Mouse (Mus musculus) CH12.LX (cell line): ENCODE results near the gene Slc44a5. TPM values are rescaled to one million over a fixed set of nuclear protein-coding genes. Genes with fewer than 3 reads are reported as not detected.

Experiments used
- DNase-seq: peaks from one replicate; pipeline ENCODE4 v3.0.0-alpha.2; 2013; ENCODE audit errors: extremely low read depth
- H3K27ac ChIP-seq: 2 replicates; pipeline ENCODE4 v1.5.1; 2012; ENCODE audit warnings: low read depth, mild to moderate bottlenecking, control low read depth, moderate library complexity; ENCODE audit not compliant: insufficient read depth
- H3K27me3 ChIP-seq: replicated peaks from 2 replicates; pipeline ENCODE3; 2012; ENCODE audit warnings: inconsistent platforms
- H3K36me3 ChIP-seq, 2 experiments: replicated peaks in 1 of 2; 2 replicates each; pipeline versions ENCODE3 to v1.6.1; 2012; ENCODE audit warnings: inconsistent platforms in 1 of 2, low read length in 1 of 2, mild to moderate bottlenecking in 1 of 2, mixed read lengths in 1 of 2, moderate library complexity in 1 of 2; ENCODE audit not compliant: control insufficient read depth in 1 of 2, insufficient read depth in 1 of 2
- H3K4me1 ChIP-seq, 2 experiments: 2 replicates each; pipeline ENCODE4 v1.6.1; 2012; ENCODE audit warnings: inconsistent platforms in 1 of 2, moderate library complexity in 1 of 2; ENCODE audit not compliant: insufficient read depth in 2 of 2, control insufficient read depth in 1 of 2
- H3K4me2 ChIP-seq: 2 replicates; pipeline ENCODE4 v1.6.1; 2012; ENCODE audit warnings: low read depth, mild to moderate bottlenecking, control low read depth; ENCODE audit not compliant: poor library complexity, insufficient read depth, severe bottlenecking
- H3K4me3 ChIP-seq, 3 experiments: fragments of 150-350 bp in 1 of 3; sonication (generic) in 1 of 3; replicated peaks in 1 of 3; 2 replicates each; pipeline versions ENCODE3 to v1.5.1; 2011 to 2012; ENCODE audit warnings: low read depth in 2 of 3, low read length in 2 of 3, mild to moderate bottlenecking in 2 of 3, moderate library complexity in 2 of 3, control low read depth in 1 of 3, improper control_type of control experiment in 1 of 3, inconsistent platforms in 1 of 3, mixed read lengths in 1 of 3; ENCODE audit not compliant: poor library complexity in 1 of 3
- H3K79me2 ChIP-seq: replicated peaks from 2 replicates; pipeline ENCODE4 v1.6.1; 2012; ENCODE audit warnings: mild to moderate bottlenecking, moderate library complexity; ENCODE audit not compliant: control insufficient read depth, poor library complexity, insufficient read depth, severe bottlenecking; ENCODE audit errors: extremely low read depth
- H3K9ac ChIP-seq: 2 replicates; pipeline ENCODE4 v1.6.1; 2012; ENCODE audit warnings: low read depth, mild to moderate bottlenecking, control low read depth, moderate library complexity; ENCODE audit not compliant: insufficient read depth
- H3K9me3 ChIP-seq: replicated peaks from 2 replicates; pipeline ENCODE3; 2012; ENCODE audit warnings: low read length, inconsistent platforms, mixed read lengths
- BHLHE40 ChIP-seq: IDR thresholded peaks from 2 replicates; pipeline ENCODE4 v1.6.1; 2011; ENCODE audit warnings: mild to moderate bottlenecking, low read depth, low read length, improper control_type of control experiment
- CHD1 ChIP-seq: IDR thresholded peaks from 2 replicates; pipeline ENCODE4 v1.6.1; 2012; ENCODE audit warnings: low read depth, low read length, improper control_type of control experiment, inconsistent platforms
- CHD2 ChIP-seq: IDR thresholded peaks from 2 replicates; pipeline ENCODE4 v1.6.1; 2011; ENCODE audit warnings: low read length, improper control_type of control experiment
- ELF1 ChIP-seq: IDR thresholded peaks from 2 replicates; pipeline ENCODE4 v1.6.1; 2014; ENCODE audit warnings: low read depth, mild to moderate bottlenecking, inconsistent platforms, low read length, improper control_type of control experiment
- EP300 ChIP-seq: IDR thresholded peaks from 2 replicates; pipeline ENCODE4 v1.6.1; 2011; ENCODE audit warnings: low read length, improper control_type of control experiment
- ETS1 ChIP-seq: conservative IDR thresholded peaks from 2 replicates; pipeline ENCODE4 v1.6.1; 2012; ENCODE audit warnings: low read depth, mild to moderate bottlenecking, inconsistent platforms, low read length, improper control_type of control experiment, moderate library complexity
- IRF4 ChIP-seq: IDR thresholded peaks from 2 replicates; pipeline ENCODE4 v1.6.1; 2014; ENCODE audit warnings: low read depth, mild to moderate bottlenecking, inconsistent platforms, low read length, improper control_type of control experiment
- JUN ChIP-seq: IDR thresholded peaks from 2 replicates; pipeline ENCODE4 v1.6.1; 2011; ENCODE audit warnings: low read depth, mild to moderate bottlenecking, low read length, improper control_type of control experiment, moderate library complexity; ENCODE audit not compliant: insufficient read depth
- KAT2A ChIP-seq: IDR thresholded peaks from 2 replicates; pipeline ENCODE4 v1.6.1; 2012; ENCODE audit warnings: low read length, improper control_type of control experiment, inconsistent platforms; ENCODE audit not compliant: insufficient replicate concordance
- MAFK ChIP-seq: IDR thresholded peaks from 2 replicates; pipeline ENCODE4 v1.6.1; 2011; ENCODE audit warnings: low read length, improper control_type of control experiment; ENCODE audit not compliant: insufficient replicate concordance
- MAX ChIP-seq: IDR thresholded peaks from 2 replicates; pipeline ENCODE4 v1.6.1; 2011; ENCODE audit warnings: low read length, improper control_type of control experiment
- MAZ ChIP-seq: IDR thresholded peaks from 2 replicates; pipeline ENCODE4 v1.6.1; 2012; ENCODE audit warnings: low read depth, mild to moderate bottlenecking, inconsistent platforms, low read length, improper control_type of control experiment, moderate library complexity
- MXI1 ChIP-seq: IDR thresholded peaks from 2 replicates; pipeline ENCODE4 v1.6.1; 2011; ENCODE audit warnings: mild to moderate bottlenecking, low read depth, low read length, improper control_type of control experiment
- MYC ChIP-seq: IDR thresholded peaks from 2 replicates; pipeline ENCODE4 v1.6.1; 2011; ENCODE audit warnings: low read depth, mild to moderate bottlenecking, improper control_type of control experiment, low read length
- PAX5 ChIP-seq: IDR thresholded peaks from 2 replicates; pipeline ENCODE4 v1.6.1; 2012; ENCODE audit warnings: low read length, inconsistent platforms, mixed read lengths
- POLR2A ChIP-seq: IDR thresholded peaks from 2 replicates; pipeline ENCODE4 v1.6.1; 2011; ENCODE audit warnings: low read depth, mild to moderate bottlenecking, improper control_type of control experiment, low read length
- RAD21 ChIP-seq: IDR thresholded peaks from 2 replicates; pipeline ENCODE4 v1.6.1; 2011; ENCODE audit warnings: low read depth, mild to moderate bottlenecking, low read length, improper control_type of control experiment, moderate library complexity
- RCOR1 ChIP-seq: conservative IDR thresholded peaks from 2 replicates; pipeline ENCODE4 v1.6.1; 2012; ENCODE audit warnings: low read depth, mild to moderate bottlenecking, inconsistent platforms, low read length, improper control_type of control experiment
- TBP ChIP-seq: conservative IDR thresholded peaks from 2 replicates; pipeline ENCODE4 v1.6.1; 2011; ENCODE audit warnings: low read depth, low read length, improper control_type of control experiment
- TCF12 ChIP-seq: IDR thresholded peaks from 2 replicates; pipeline ENCODE4 v1.6.1; 2014; ENCODE audit warnings: low read depth, mild to moderate bottlenecking, inconsistent platforms, low read length, improper control_type of control experiment
- UBTF ChIP-seq: IDR thresholded peaks from 2 replicates; pipeline ENCODE4 v1.6.1; 2012; ENCODE audit warnings: low read depth, mild to moderate bottlenecking, inconsistent platforms, low read length, improper control_type of control experiment, moderate library complexity
- ZC3H11A ChIP-seq: IDR thresholded peaks from 2 replicates; pipeline ENCODE4 v1.6.1; 2012; ENCODE audit warnings: low read depth, mild to moderate bottlenecking, inconsistent platforms, low read length, improper control_type of control experiment
- ZKSCAN1 ChIP-seq: IDR thresholded peaks from 2 replicates; pipeline ENCODE4 v1.6.1; 2012; ENCODE audit warnings: low read depth, inconsistent platforms, low read length, improper control_type of control experiment, borderline replicate concordance
- ZMIZ1 ChIP-seq: IDR thresholded peaks from 2 replicates; pipeline ENCODE4 v1.6.1; 2012; ENCODE audit warnings: low read depth, mild to moderate bottlenecking, inconsistent platforms, low read length, improper control_type of control experiment
- ZNF384 ChIP-seq: IDR thresholded peaks from 2 replicates; pipeline ENCODE4 v1.6.1; 2012; ENCODE audit warnings: low read depth, low read length, improper control_type of control experiment, inconsistent platforms
- dilution Hi-C: fragments of 300-500 bp; cut with MboI; formaldehyde crosslinking; loops from 2 replicates; pipeline ENCODE4 v1.14.3; 2020; ENCODE audit warnings: low sequenced_read_pairs; ENCODE audit not compliant: extremely low pct_unique_long_range_greater_than_20kb, extremely low pct_ligation_motif_present
- in situ Hi-C: fragments of 300-500 bp; cut with MboI; formaldehyde crosslinking; loops from 3 replicates; pipeline ENCODE4 v1.14.3; 2019; ENCODE audit warnings: low sequenced_read_pairs, low pct_ligation_motif_present, low pct_unique_long_range_greater_than_20kb, mixed read lengths
- polyA plus RNA-seq: library from polyadenylated mRNA; unstranded; fragments of >175 nt; gene quantifications from 2 replicates; pipeline ENCODE4 v1.2.1, GENCODE M21; 2012; ENCODE audit warnings: low read depth; ENCODE audit not compliant: insufficient read length
- total RNA-seq, 2 experiments: library from RNA; depleted of rRNA; stranded (reverse); fragments of 300-350 nt in 1 of 2; fragments of >200 nt in 1 of 2; gene quantifications; 2 replicates each; pipeline ENCODE4 v1.2.3; 2012 to 2014

Slc44a5 gene
- total and polyA plus RNA-seq, 3 experiments = not detected

- Histone ChIP-seq H3K27me3 (no peaks in the 10 kb centered on the region), H3K36me3 (no peaks in the 10 kb centered on the region), H3K4me1 (peaks cover 2 to 34% of the 10 kb centered on the region in 2 experiments; a peak in 2 of 4 replicates), H3K9ac (no peak overlapping the region), H3K4me2 (no peak overlapping the region), H3K9me3 (peaks cover 8% of the 10 kb centered on the region), H3K27ac (no peak overlapping the region), H3K4me3 (no peak overlapping the region), H3K79me2 (no peaks in the 10 kb centered on the region)
- dilution Hi-C loops (no loop called here), in situ Hi-C loops (no loop called here)
- no peak for TF ChIP-seq MAX
- TF ChIP-seq CHD2 = no peak
- no peak for TF ChIP-seq PAX5
- TF ChIP-seq MYC = no peak
- no peak for TF ChIP-seq POLR2A
- TF ChIP-seq ZNF384 = no peak
- no peak for TF ChIP-seq JUN
- TF ChIP-seq RAD21 = no peak
- no peak for TF ChIP-seq TCF12
- no peak for TF ChIP-seq TBP
- TF ChIP-seq ZC3H11A = no peak
- TF ChIP-seq ETS1 = no peak
- TF ChIP-seq RCOR1 = no peak
- TF ChIP-seq ZKSCAN1 = no peak
- no peak for TF ChIP-seq UBTF
- TF ChIP-seq ZMIZ1 = no peak
- no peak for TF ChIP-seq KAT2A
- TF ChIP-seq ELF1 = no peak
- DNase-seq = no peak
These were observed 201.5 kb downstream of the Slc44a5 start for GRCm38 (mm10) chr3:154174766-154175165.

- DNase-seq = peak; percentile 85
- Histone ChIP-seq H3K4me3 (no peak overlapping the region), H3K79me2 (no peaks in the 10 kb centered on the region), H3K9me3 (peaks cover 12% of the 10 kb centered on the region), H3K36me3 (no peaks in the 10 kb centered on the region), H3K27ac (no peak overlapping the region), H3K4me1 (peaks cover 2 to 37% of the 10 kb centered on the region in 2 experiments; a peak in 2 of 4 replicates), H3K9ac (no peak overlapping the region), H3K4me2 (no peak overlapping the region), H3K27me3 (no peaks in the 10 kb centered on the region)
- dilution Hi-C loops = no loop called here
- in situ Hi-C loops = no loop called here
- TF ChIP-seq IRF4 = peak; percentile 49
- TF ChIP-seq ZKSCAN1 = no peak
- no peak for TF ChIP-seq JUN
- peak; percentile 80 for TF ChIP-seq BHLHE40
- no peak for TF ChIP-seq CHD1
- TF ChIP-seq MAX = peak; percentile 58; the same call in 1 of the 2 replicates
- TF ChIP-seq EP300 = peak; percentile 62
- no peak for TF ChIP-seq MAFK
- TF ChIP-seq ELF1 = 0 out of 2 replicates have a peak, but pooled peaks have one; percentile 10
- peak; percentile 74; the same call in 1 of the 2 replicates for TF ChIP-seq MYC
- TF ChIP-seq MXI1 = 0 out of 2 replicates have a peak, but pooled peaks have one; percentile 25
- no peak for TF ChIP-seq MAZ
These were observed 204.5 kb downstream of the Slc44a5 start for GRCm38 (mm10) chr3:154177665-154178305.
